Mouse (Mus musculus): Measurements from ENCODE around the gene Mllt1. TPM values are rescaled to one million over a fixed set of nuclear protein-coding genes. Genes with fewer than 3 reads are reported as not detected.

Gene Mllt1
- polyA plus RNA-seq (2016; fragmentation: Nextera tagmentation; extraction: Ambion mirVana), result 87.6 and 97.8 TPM in 2 replicates

GRCm38 (mm10) chr17:56935363-56936131 lies at the start of gene Mllt1:
Gene Mllt1, minus strand, starts transcription at chr17:56935415.
- H3K27me3 ChIP-seq, result peaks cover 21% of the 10 kb centered on the region
- peak; percentile 99 for ATAC-seq (ENCODE audit: low FRiP score)
- H3K4me1 ChIP-seq, result peaks cover 40% of the 10 kb centered on the region
- H3K9me3 ChIP-seq, result no peaks in the 10 kb centered on the region
- H3K27ac ChIP-seq, result peak within 1 kb of the TSS; percentile 84
- peak within 1 kb of the TSS; percentile 96 for H3K9ac ChIP-seq
- H3K4me3 ChIP-seq (replicated peaks), result peak within 1 kb of the TSS; percentile 97
- no peaks in the 10 kb centered on the region for H3K36me3 ChIP-seq (replicated peaks)
- H3K4me2 ChIP-seq, result peak within 1 kb of the TSS; percentile 92
- WGBS, result 2% methylated on average over 75 of the region's 76 CpGs

- no peaks in the 10 kb centered on the region for H3K36me3 ChIP-seq (replicated peaks)
- H3K9me3 ChIP-seq, result no peaks in the 10 kb centered on the region
- H3K4me3 ChIP-seq (replicated peaks), result no peak overlapping the region
- H3K9ac ChIP-seq, result no peak overlapping the region
- peaks cover 3% of the 10 kb centered on the region; the same call in 1 of the 2 replicates for H3K27me3 ChIP-seq
- no peak overlapping the region for H3K4me2 ChIP-seq
- H3K4me1 ChIP-seq, result no peaks in the 10 kb centered on the region
- H3K27ac ChIP-seq, result no peak overlapping the region
- ATAC-seq (ENCODE audit: low FRiP score), result no peak
- 88% methylated on average over 9 of the region's 9 CpGs for WGBS
These were observed 49.7 kb upstream of the Mllt1 start for GRCm38 (mm10) chr17:56984886-56985285.

- no peaks in the 10 kb centered on the region for H3K9me3 ChIP-seq
These were observed 46.8 kb upstream of the Mllt1 start, which contains the start of gene Acer1 for GRCm38 (mm10) chr17:56982013-56982412. Gene Acer1, minus strand, starts transcription at chr17:56982126.

GRCm38 (mm10) chr17:56981049-56981448 lies 45.8 kb upstream of the Mllt1 start:
- WGBS, result 74% methylated on average over 7 of the region's 7 CpGs
- Histone ChIP-seq H3K27me3 (peaks cover 3% of the 10 kb centered on the region; the same call in 1 of the 2 replicates), H3K4me1 (no peaks in the 10 kb centered on the region), H3K9me3 (no peaks in the 10 kb centered on the region), H3K27ac (no peak overlapping the region), H3K36me3 (replicated peaks) (no peaks in the 10 kb centered on the region), H3K4me3 (replicated peaks) (no peak overlapping the region), H3K4me2 (no peak overlapping the region), H3K9ac (no peak overlapping the region)
- ATAC-seq (ENCODE audit: low FRiP score), result no peak

More at GRCm38 (mm10) chr17:56982013-56982412, 46.8 kb upstream of the Mllt1 start, which contains the start of gene Acer1:
- Histone ChIP-seq H3K36me3 (replicated peaks) (no peaks in the 10 kb centered on the region), H3K27ac (no peak within 1 kb of the TSS), H3K4me2 (no peak within 1 kb of the TSS), H3K4me3 (replicated peaks) (no peak within 1 kb of the TSS), H3K4me1 (no peaks in the 10 kb centered on the region), H3K27me3 (peaks cover 3% of the 10 kb centered on the region; the same call in 1 of the 2 replicates), H3K9ac (no peak within 1 kb of the TSS)
- ATAC-seq (ENCODE audit: low FRiP score), result no peak
- 76% methylated on average over 5 of the region's 5 CpGs for WGBS

GRCm38 (mm10) chr17:56979524-56979923 lies 44.3 kb upstream of the Mllt1 start:
- Histone ChIP-seq H3K4me2 (no peak overlapping the region), H3K4me3 (replicated peaks) (no peak overlapping the region), H3K9ac (no peak overlapping the region), H3K27ac (no peak overlapping the region), H3K27me3 (peaks cover 3% of the 10 kb centered on the region; the same call in 1 of the 2 replicates), H3K4me1 (no peaks in the 10 kb centered on the region), H3K36me3 (replicated peaks) (no peaks in the 10 kb centered on the region), H3K9me3 (no peaks in the 10 kb centered on the region)
- no peak for ATAC-seq (ENCODE audit: low FRiP score)
- 79% methylated on average over 3 of the region's 8 CpGs for WGBS

GRCm38 (mm10) chr17:56976531-56977390 lies 41.5 kb upstream of the Mllt1 start:
- Histone ChIP-seq H3K4me3 (replicated peaks) (no peak overlapping the region), H3K9ac (no peak overlapping the region), H3K4me2 (no peak overlapping the region), H3K36me3 (replicated peaks) (no peaks in the 10 kb centered on the region), H3K4me1 (no peaks in the 10 kb centered on the region), H3K27me3 (no peaks in the 10 kb centered on the region; the same call in 1 of the 2 replicates), H3K27ac (no peak overlapping the region), H3K9me3 (no peaks in the 10 kb centered on the region)
- WGBS, result 84% methylated on average over 8 of the region's 8 CpGs
- no peak for ATAC-seq (ENCODE audit: low FRiP score)

- no peaks in the 10 kb centered on the region for H3K36me3 ChIP-seq (replicated peaks)
- ATAC-seq (ENCODE audit: low FRiP score), result no peak
- H3K27me3 ChIP-seq, result no peaks in the 10 kb centered on the region
- no peak overlapping the region for H3K9ac ChIP-seq
- 76% methylated on average over 3 of the region's 3 CpGs for WGBS
- no peak overlapping the region for H3K27ac ChIP-seq
- no peaks in the 10 kb centered on the region for H3K9me3 ChIP-seq
- no peak overlapping the region for H3K4me3 ChIP-seq (replicated peaks)
- H3K4me2 ChIP-seq, result no peak overlapping the region
- H3K4me1 ChIP-seq, result no peaks in the 10 kb centered on the region
These were observed 40.2 kb upstream of the Mllt1 start for GRCm38 (mm10) chr17:56975391-56975790.

GRCm38 (mm10) chr17:56974708-56975240 lies 39.6 kb upstream of the Mllt1 start:
- WGBS, result 78% methylated on average over 5 of the region's 5 CpGs
- Histone ChIP-seq H3K36me3 (replicated peaks) (no peaks in the 10 kb centered on the region), H3K27ac (no peak overlapping the region), H3K4me1 (no peaks in the 10 kb centered on the region), H3K9me3 (no peaks in the 10 kb centered on the region), H3K4me2 (no peak overlapping the region), H3K4me3 (replicated peaks) (no peak overlapping the region), H3K9ac (no peak overlapping the region), H3K27me3 (0 out of 2 replicates have a peak, but pooled peaks cover 5% of the 10 kb centered on the region)
- no peak for ATAC-seq (ENCODE audit: low FRiP score)

- ATAC-seq (ENCODE audit: low FRiP score), result no peak
- Histone ChIP-seq H3K36me3 (replicated peaks) (no peaks in the 10 kb centered on the region), H3K9ac (no peak overlapping the region), H3K9me3 (no peaks in the 10 kb centered on the region), H3K27me3 (0 out of 2 replicates have a peak, but pooled peaks cover 6% of the 10 kb centered on the region), H3K27ac (no peak overlapping the region), H3K4me1 (no peaks in the 10 kb centered on the region), H3K4me3 (replicated peaks) (no peak overlapping the region), H3K4me2 (no peak overlapping the region)
- WGBS, result 73% methylated on average over 14 of the region's 14 CpGs
These were observed 38.9 kb upstream of the Mllt1 start for GRCm38 (mm10) chr17:56973956-56974707.

- no peak overlapping the region for H3K4me3 ChIP-seq (replicated peaks)
- no peak overlapping the region for H3K27ac ChIP-seq
- WGBS, result 76% methylated on average over 5 of the region's 5 CpGs
- ATAC-seq (ENCODE audit: low FRiP score), result no peak
- no peaks in the 10 kb centered on the region for H3K36me3 ChIP-seq (replicated peaks)
- 0 out of 2 replicates have a peak, but pooled peaks cover 6% of the 10 kb centered on the region for H3K27me3 ChIP-seq
- H3K9me3 ChIP-seq, result no peaks in the 10 kb centered on the region
- H3K9ac ChIP-seq, result no peak overlapping the region
- H3K4me1 ChIP-seq, result no peaks in the 10 kb centered on the region
- no peak overlapping the region for H3K4me2 ChIP-seq
These were observed 34.9 kb upstream of the Mllt1 start for GRCm38 (mm10) chr17:56970081-56970480.

GRCm38 (mm10) chr17:56969321-56969720 lies 34.1 kb upstream of the Mllt1 start:
- no peak overlapping the region for H3K27ac ChIP-seq
- no peak overlapping the region for H3K4me3 ChIP-seq (replicated peaks)
- H3K27me3 ChIP-seq, result 0 out of 2 replicates have a peak, but pooled peaks cover 6% of the 10 kb centered on the region
- no peaks in the 10 kb centered on the region for H3K36me3 ChIP-seq (replicated peaks)
- H3K4me1 ChIP-seq, result no peaks in the 10 kb centered on the region
- WGBS, result 80% methylated on average over 3 of the region's 3 CpGs
- no peak overlapping the region for H3K9ac ChIP-seq
- H3K4me2 ChIP-seq, result no peak overlapping the region
- no peak for ATAC-seq (ENCODE audit: low FRiP score)
- H3K9me3 ChIP-seq, result no peaks in the 10 kb centered on the region
